Mouse (Mus musculus): ENCODE measurements around the gene Gon7.

The Gon7 gene

GRCm38 (mm10) chr12:102705906-102706640 is 51.5 kb downstream of the Gon7 start:
- no peak for DNase-seq (ENCODE audit: low read depth)

GRCm38 (mm10) chr12:102705216-102705871 is 52.3 kb downstream of the Gon7 start:
- peak; percentile 93 for DNase-seq (ENCODE audit: low read depth)

- DNase-seq (ENCODE audit: low read depth): no peak
These were observed 53.0 kb downstream of the Gon7 start, which contains the start of gene Itpk1 for GRCm38 (mm10) chr12:102704457-102705198. TSS of gene Itpk1 (minus strand) at chr12:102704930.

- DNase-seq (ENCODE audit: low read depth): peak; percentile 37
These were observed 53.6 kb downstream of the Gon7 start for GRCm38 (mm10) chr12:102703921-102704408.

- DNase-seq (ENCODE audit: low read depth): no peak
These were observed 54.2 kb downstream of the Gon7 start for GRCm38 (mm10) chr12:102703441-102703840.

Measured in 416B (cell line).